Mouse (Mus musculus) cerebral cortex, adult 2 months (tissue): ENCODE results near the gene Gart.

Experiments
- WGBS: fragments of 180-500 bp; shearing (Covaris S2); methylation state at CpG from one replicate; pipeline ENCODE4 v1.1.7; 2018; 5-methylcytosine and 5-hydroxymethylcytosine counted together

Gene Gart

DNA sequence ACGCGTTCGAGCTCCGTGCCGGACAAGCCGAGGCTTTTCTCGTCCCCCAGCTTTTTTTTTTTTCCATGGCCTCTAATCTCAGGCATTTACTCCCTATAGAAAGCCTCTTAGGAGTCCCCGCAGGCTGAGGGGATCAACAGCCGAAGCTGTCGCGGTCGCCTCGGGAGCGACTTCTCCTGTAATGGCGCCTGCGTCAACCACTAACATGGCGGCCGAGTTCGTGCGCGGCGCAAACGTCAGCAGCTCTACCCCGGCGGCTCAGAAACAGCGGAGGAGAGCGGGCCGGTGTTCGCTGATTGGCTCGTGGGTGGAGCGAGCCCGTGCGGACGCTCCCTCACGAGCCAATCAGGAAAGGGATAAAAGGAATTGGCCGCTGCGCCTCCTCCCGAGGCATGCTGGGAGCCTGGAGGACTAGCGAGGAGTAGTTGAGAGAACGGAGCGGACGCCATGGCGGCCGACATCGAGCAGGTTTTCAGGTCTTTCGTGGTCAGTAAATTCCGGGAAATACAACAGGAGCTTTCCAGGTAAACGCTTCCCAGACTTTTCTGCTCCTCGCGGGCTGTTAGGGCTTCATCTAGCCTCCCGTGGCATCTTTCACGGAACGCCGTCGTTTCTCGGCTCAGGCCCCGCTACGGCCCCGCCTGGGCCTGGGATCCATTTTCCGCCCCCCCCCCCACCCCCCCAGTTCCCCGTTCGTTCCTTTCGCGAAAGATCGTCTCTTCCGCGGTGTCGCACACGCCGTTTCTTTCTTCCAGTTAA is 888 bp upstream of the Gart start, which contains the start of gene Son:
Son (plus strand) TSS at position 46 of the 759 bp plus-strand sequence.
- WGBS, result under 1% methylated on average over 68 of the region's 70 CpGs

- 4% methylated on average over 11 of the region's 11 CpGs for WGBS
Measured at GRCm38 (mm10) chr16:91645995-91646602, 653 bp downstream of the Gart start.

- 33% methylated on average over 1 of the region's 2 CpGs for WGBS
Measured at GRCm38 (mm10) chr16:91645420-91645819, 1.3 kb downstream of the Gart start.

- 82% methylated on average over 2 of the region's 2 CpGs for WGBS
Measured at GRCm38 (mm10) chr16:91644901-91645300, 1.9 kb downstream of the Gart start.

DNA sequence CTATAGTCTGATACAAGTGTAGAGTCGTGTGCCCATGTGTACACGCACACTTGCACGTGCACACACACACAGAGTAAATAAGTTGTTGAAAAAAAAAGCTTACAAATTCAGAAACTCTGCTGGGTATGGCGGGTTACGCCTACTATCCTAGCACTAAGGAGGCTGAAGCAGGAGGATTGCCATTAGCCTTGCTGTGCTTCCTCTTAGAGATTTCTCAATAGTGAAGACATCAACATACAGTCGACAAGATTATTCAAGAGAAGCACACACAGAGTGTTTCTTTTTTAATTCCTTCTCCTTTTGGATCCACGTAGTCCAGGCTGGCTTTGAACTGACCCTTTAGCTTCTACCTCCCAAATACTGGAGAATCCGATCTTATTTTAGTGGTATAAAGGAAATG is 6.6 kb downstream of the Gart start:
- 82% methylated on average over 8 of the region's 8 CpGs for WGBS

DNA sequence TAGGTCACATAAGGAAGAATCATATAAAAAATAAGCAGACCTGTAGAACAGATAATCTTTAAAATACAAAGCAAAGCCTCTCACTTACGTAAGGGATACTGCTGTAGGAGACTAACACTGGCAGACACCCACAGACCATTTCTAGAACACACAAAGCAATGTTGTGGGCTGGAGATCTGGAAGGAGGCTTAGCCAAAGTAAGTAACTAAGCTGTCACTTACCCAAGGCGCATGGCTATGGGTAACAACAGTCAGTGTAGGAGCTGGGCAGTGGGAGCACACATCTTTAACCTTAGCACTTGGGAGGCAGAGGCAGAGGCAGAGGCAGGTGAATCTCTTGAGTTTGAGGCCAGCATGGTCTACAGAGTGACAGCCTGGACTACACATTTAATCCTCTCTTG is 7.1 kb downstream of the Gart start:
- 61% methylated on average over 2 of the region's 2 CpGs for WGBS

- WGBS, result 81% methylated on average over 5 of the region's 5 CpGs
Measured at GRCm38 (mm10) chr16:91639161-91639560, 7.6 kb downstream of the Gart start.

DNA sequence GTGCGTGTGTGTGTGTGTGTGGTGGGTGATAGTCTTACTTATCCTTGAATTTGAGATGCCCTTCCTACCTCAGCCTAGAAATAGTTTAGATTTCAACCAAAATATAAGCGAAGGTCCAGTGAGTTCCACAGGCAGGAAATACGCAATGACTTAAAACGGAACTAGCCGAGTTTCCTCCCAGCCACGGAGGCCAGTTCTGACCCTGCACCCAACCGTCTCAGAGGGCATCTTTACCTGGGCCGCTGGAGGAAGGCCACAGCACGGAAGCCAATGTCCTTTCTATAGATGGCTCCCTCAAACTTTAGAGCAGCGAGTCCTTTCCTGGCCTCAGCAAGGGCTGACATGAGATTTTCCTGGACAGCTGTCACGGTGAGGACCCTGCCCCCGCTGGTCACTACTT is 13.1 kb downstream of the Gart start:
- WGBS, result 85% methylated on average over 12 of the region's 12 CpGs

GRCm38 (mm10) chr16:91632940-91633339 is 13.8 kb downstream of the Gart start:
- 82% methylated on average over 7 of the region's 7 CpGs for WGBS

- WGBS, result 45% methylated on average over 5 of the region's 5 CpGs
Measured at GRCm38 (mm10) chr16:91632439-91632838, 14.3 kb downstream of the Gart start.

DNA sequence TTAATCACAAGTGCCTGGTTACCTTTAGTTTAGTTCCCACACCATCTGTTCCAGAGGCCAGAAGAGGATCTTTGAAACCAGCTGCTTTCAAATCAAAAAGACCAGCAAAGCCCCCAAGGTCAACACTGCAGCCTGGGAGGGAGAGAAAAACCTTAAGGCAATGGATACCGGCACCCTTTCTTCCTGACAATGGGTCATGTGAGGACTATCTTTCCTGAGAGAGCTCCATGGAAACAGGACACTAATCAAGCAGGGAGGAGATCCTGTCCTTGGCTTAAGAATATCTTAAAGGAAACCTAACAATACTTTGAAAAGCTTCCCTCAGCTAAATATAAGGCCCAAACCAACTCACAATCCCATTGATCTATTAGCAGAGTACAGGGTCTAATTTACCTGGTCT is 16.2 kb downstream of the Gart start:
- WGBS, result 38% methylated on average over 1 of the region's 1 CpGs

- WGBS, result 93% methylated on average over 4 of the region's 4 CpGs
Measured at GRCm38 (mm10) chr16:91629749-91630148, 17.0 kb downstream of the Gart start.

GRCm38 (mm10) chr16:91628673-91629072 is 18.1 kb downstream of the Gart start:
- 83% methylated on average over 3 of the region's 3 CpGs for WGBS

DNA sequence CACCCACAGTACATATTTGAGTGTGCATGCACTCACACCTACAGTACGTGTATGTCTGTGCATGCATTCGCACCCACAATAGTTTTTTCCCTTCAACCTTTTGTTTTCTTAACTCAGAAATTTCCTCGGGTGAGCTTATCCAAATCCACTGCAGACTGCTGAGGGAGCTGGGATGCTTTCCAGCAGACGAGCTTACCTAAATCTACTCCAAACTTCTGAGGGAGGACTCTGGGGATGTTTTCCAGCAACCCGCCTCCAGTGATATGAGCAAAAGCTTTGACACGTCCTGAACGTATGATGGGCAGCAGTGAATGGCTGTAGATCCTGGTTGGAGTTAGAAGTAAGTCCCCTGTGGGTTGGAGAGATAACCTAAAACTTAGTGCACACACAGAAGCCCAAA is 18.9 kb downstream of the Gart start:
- 44% methylated on average over 7 of the region's 7 CpGs for WGBS

GRCm38 (mm10) chr16:91623074-91623473 is 23.7 kb downstream of the Gart start:
- 90% methylated on average over 9 of the region's 9 CpGs for WGBS

- WGBS, result 92% methylated on average over 11 of the region's 11 CpGs
Measured at GRCm38 (mm10) chr16:91620991-91621390, 25.8 kb downstream of the Gart start.

DNA sequence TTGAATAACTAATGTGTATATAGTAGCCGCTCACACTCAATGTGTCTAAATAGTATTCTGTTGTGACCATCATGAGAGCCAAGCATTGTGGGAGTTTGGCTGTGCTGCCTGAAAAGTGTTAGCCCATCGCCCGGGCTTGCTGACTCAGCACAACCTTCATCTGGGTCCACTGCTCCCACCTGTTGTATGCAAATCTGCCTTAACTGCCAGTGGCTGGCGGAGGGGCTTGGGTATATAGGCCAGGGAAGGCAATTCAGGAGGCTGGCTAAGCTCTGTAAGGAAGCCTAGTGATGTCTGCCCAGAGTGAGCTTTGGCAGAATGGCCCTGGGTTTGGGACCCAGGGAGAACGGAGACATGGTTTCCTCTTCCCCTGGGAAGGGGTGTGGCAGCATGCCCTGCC is 26.6 kb downstream of the Gart start:
- WGBS, result 94% methylated on average over 5 of the region's 5 CpGs

GRCm38 (mm10) chr16:91618511-91619501 is 27.9 kb downstream of the Gart start, which contains the start of gene Dnajc28:
Gene Dnajc28, minus strand, starts transcription at chr16:91619026.
- 11% methylated on average over 39 of the region's 39 CpGs for WGBS

GRCm38 (mm10) chr16:91614552-91614951 is 32.2 kb downstream of the Gart start:
- 72% methylated on average over 6 of the region's 6 CpGs for WGBS

DNA sequence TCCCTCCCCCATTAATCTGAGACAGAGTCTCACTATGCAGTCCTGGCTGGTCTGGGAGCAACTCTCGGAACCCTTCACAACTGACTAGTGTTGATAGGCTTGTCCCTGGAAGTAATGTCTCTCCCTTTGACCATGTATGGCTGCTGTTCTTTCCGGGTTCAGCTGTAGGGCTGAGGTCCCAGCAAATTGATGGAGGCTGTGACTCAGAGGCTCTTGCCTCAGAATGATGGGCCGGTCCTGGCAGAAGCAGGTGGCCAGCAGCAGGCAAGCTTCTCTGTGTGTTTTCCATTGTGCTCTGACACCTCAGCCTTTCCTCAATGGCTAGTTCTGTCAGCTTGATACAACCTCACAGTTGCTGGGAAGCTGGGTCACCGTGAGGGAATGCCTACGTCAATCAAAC is 34.2 kb downstream of the Gart start:
- WGBS, result 75% methylated on average over 5 of the region's 5 CpGs

DNA sequence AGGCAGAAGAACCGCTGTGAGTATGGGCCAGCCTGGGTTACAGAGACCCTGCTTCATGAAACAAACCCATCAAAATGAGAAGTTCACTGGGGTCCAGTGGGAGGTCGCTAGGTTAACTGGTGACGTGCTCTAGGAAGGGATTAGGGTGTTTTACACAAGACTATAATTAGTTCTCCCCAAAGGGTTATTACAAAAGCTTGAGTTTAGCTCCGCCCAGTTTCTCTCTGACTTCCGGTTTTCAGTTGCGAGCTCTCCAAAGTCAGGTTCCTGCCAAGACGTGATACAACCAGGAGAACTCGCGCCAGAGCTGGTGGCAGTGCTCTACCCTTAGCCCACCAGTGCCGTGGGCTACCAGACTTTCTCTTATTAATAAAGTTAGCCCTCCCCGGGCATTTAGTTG is 35.5 kb downstream of the Gart start:
- WGBS, result 66% methylated on average over 11 of the region's 11 CpGs
